Mouse (Mus musculus) thymus, adult 18-20 months (tissue): ENCODE measurements at regions not wholly inside any gene's neighbourhood (a gene's known extent, or its start where the extent isn't known, plus 50 kb on each side); places are given as distances from the start of the nearest gene placed in this dataset.

ENCODE experiments used
- DNase-seq, 2 experiments: peaks; one replicate each; pipeline ENCODE4 v3.0.0; 2022; ENCODE audit warnings: mixed read lengths in 2 of 2

DNA sequence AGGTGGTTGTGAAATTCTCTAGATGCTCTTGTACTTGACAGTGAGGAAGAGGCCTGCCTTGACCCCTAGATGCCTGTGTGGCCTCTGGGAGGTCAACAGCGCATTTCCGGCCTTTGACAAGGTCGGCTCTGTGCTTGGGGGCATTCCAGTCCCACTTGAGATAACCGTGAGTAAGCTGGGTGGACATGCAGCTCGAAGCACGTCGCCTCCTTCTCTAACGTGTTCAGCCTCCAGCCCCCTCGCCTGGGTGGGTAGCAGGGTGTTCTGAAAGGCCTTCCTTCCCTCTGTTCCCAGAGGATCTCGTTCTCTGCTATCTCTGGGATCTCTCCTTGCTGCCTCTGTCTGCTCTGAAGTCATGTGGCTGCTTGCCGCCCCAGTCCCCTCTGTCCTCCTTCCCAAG, 70.2 kb upstream of the Slc38a2 start:
- DNase-seq, result no peak

DNA sequence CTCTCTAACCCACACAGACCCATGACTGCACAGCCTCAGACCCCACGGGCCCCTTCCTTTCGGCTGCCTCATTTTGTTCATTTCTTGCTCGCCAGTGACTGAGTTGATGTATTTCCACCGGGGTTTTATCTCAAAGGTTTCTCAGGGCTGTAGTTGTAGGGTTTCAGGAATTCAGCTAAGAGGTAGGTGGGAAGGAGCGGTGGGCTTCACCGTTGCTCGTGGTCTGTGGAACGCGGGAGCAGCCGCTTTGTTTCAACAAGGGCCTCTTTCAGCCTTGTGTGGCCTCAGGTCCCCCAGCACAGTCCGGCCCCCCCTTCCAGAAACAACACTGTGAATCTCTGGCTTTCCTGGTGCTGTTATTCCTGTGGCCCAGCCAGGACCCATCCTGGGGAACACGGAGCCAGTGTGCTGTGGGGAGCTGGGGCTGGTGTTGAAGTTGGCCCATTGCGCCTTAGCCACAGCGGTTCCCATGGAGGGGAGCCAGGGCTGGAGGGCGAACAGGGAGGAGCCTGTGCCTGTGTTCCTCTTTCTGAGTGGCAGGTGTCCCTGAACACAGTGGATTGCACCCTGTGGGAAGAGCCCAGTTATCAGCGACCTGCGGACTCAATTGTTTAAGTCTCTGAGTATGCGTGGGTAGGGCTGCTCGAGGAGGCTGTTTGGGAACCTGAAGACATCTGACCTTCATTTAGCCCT, 68.9 kb upstream of the Slc38a2 start:
- DNase-seq, result no peak

- DNase-seq, result no peak
Observed at GRCm38 (mm10) chr15:96767188-96767587, 67.7 kb upstream of the Slc38a2 start.

DNA sequence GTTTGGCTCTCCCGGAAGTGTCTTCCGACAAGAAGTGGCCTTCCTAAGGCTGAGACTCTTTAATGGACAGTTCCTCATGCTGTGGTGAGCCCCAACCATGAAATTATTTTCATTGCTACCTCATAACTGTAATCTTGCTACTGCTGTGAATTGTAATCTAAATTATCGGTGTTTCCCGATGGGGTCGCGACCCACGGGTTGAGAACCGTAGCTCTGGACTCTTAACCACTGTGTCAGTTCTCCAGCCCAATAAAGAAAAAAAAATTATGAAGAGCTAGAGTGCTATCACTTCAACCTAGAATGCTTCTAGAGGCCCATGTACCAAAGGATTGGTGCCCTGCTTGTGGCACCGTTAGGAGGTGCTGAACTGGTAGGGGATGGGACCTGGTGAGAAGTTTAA, 66.7 kb upstream of the Slc38a2 start:
- no peak for DNase-seq

DNA sequence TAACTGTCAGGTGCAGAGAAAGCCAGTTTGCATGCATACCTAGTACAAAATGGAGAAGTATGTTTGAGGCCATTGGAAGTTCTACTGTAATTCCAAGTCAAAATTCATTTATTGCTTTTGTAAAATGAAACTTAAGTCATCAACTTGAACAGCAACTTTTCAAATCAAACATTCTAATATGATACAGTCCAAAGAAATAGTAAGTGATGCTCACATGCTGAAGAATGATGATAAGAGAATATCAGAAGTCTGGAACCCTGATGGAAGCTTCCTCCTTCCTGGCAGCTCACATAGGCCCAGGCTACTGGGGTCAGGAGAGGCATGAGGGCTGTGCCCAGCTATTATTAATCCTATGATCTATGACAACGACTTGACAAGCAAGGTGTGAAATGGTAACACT, 64.1 kb upstream of the Slc38a2 start:
- DNase-seq, result no peak

- no peak for DNase-seq
Observed at GRCm38 (mm10) chr15:96759078-96759995, 59.8 kb upstream of the Slc38a2 start.

DNA sequence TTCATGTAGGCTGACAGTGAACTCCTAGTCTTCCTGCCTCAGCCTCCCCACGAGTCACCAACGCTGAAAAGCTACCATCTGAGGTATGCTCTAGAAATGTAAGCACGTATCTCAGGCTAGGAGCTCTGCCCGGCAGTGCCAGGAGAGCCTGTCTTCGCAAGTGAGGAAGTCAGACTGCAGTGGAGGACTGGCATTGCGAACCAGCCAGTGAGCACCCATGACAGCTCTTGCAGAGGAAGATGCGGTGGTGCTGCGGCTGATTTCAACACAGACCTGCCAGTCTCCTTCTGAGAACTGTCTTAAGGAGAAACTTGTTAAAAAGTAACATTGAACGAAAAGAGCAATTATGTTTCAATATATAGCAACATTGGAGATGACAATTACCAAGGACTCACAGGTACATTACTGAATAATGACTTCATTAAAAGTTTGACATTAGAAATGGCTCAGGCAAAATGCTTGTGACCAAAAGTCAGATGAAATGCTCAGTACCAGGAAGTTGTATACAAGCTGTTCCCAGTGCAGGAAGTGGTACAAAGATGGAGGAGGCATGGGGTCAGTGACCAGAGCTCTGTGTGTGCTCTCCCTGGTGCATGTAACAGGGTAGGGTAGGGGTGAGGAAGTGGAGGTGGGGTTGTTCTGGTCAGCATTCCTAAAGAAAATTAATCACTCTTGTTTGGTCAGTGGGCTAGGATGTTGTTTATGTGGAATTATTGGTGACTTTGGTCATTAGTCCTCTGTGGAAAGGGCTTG, 58.1 kb upstream of the Slc38a2 start:
- DNase-seq, result no peak

GRCm38 (mm10) chr15:96756456-96756855, 56.9 kb upstream of the Slc38a2 start:
- no peak for DNase-seq

GRCm38 (mm10) chr15:96755951-96756350, 56.4 kb upstream of the Slc38a2 start:
- no peak for DNase-seq

DNA sequence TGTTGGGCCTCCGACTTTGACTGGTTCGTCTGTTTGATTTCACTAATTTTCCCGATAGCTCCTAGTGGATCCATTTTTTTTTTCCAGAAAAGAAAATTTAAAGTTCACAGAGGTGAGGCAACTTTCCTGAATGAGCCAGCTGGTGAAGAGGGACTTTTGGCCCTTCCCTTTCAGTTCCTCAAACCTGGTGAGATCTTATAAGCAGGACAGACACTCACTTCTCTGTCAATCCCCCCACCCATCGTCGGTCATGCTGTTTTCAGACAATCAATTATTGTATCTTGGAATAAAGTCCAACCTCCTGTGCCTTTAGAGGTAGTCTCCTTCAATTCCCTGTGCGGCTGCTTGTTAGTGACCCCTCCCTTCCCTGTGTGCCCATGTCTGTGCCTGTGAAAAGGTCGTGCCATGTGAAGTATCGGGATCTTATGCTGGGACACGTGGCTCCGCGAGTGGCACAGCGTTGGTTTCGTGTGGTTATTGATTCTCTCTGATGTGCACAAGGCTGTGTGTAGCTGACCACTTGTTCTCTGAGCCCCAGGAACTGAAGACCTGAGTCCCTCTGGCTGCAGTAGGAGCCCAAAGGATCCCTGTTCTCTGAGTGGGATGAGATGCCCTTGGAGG, 55.9 kb upstream of the Slc38a2 start:
- DNase-seq, result no peak

DNA sequence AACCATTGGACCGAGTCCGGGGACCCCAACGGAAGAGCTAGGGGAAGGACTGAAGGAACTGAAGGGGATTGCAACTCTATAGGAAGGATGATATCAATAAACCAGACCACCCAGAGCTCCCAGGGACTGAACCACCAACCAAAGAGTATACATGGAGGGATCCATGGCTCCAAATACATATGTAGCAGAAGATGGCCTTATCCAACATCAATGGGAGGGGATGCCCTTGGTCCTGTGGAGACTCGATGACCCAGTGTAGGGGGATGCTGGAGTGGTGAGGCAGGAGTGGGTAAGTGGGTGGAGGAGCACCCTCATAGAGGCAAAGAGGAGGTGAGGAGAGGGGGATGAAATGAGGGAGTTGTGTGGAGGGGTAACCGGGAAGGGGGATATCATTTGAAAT, 54.5 kb upstream of the Slc38a2 start:
- no peak for DNase-seq

DNA sequence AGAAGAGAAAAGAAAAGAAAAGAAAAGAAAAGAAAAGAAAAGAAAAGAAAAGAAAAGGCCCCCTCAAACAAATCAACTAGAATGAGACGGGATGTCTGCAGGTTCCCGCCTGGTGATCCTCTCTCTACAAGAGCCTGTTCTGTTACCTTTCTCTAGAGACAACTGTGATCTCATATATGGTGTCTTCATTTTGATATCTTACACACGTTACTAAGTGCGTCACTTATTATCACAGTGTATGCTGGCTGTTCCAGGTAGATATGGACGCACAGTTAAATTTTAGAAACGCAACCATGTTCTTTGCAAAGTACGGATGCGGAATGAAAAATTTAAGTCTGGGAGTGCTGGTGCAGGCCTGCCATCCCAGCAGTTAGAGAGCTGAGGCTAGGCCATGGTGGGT, 53.2 kb upstream of the Slc38a2 start:
- no peak for DNase-seq

GRCm38 (mm10) chr15:96752062-96752358, 52.5 kb upstream of the Slc38a2 start:
- DNase-seq, result no peak

DNA sequence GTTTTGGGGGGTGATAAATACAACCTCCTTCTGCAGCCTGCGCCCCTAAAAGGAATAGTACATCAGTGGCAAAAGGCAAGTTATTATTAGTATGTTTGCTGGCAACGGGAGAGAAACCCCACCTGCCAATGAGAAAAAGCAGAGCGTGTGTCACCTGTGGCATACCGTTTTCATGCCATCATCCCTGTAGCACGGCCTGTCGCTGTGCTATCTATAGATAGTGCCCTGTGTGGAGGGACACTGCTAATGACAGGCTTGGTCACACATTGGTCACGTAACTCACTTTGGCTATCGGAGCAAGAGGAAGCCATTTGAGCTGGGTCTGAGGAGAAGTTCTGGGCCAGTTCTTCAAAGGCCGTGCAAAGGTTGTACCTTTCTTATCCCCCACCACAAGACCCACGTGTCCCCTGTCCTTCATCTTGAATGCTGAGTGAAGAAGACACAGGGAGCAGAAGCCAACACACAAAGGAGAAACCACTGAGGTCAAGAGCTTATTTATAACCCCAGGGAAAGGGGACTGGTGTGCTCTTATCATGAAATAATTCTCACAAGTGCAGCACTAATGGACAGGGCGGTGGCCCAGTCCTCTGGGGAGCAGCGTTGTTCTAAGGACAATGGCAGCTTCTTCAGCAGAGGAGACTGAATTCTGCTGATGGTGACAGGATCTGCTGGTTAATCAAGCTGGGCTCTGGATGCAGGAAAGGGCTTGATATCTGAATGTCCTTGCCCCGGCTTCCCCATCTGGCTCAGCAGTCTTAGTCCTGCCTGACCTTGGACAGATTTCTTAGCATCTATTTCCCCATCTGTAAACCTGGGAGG, 51.9 kb upstream of the Slc38a2 start:
- no peak for DNase-seq

DNA sequence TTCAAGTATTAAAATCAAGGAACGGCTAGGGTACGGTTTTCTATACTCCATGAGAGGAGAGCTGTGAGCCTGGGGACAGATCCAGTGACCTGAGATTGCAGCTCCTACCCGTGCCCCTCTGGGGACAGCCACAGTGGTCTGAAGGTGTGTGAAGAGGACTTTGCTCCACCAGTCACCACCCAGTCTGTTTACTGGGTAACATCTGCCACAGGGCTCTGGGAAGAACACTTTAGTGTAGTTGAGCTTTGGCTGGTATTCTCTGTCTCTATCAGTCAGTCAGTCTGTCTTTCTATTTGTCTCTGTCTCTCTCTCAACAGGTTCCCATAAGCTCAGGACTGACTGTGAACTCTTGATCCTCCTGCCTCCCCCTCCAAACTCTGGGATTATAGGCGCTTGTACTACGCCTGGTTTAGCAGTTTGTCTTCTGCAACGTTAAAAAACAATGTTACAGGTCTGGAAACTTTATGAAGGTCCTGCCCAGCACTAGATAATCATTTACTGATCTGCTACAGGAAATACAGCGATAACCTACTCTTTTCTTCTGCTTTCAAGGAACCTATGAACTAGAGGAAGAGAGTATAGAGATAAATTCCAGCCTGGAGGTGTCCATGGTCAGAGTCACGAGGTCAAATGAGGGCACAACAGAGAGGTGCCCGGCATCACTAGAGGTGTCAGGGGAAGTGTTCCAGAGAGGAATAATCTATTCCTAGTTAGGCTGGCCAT, 50.2 kb upstream of the Slc38a2 start:
- DNase-seq, result no peak
